Mouse (Mus musculus) stomach, postnatal 0 days (tissue): ENCODE measurements around the gene Trmt5.

Experiments
- CTCF ChIP-seq: IDR thresholded peaks from 2 replicates; pipeline ENCODE4 v1.5.1; 2016; ENCODE audit warnings: antibody characterized with exemption, low read depth, mild to moderate bottlenecking, moderate library complexity
- EP300 ChIP-seq: optimal IDR thresholded peaks from 2 replicates; pipeline ENCODE3; 2016; ENCODE audit warnings: antibody characterized with exemption

DNA sequence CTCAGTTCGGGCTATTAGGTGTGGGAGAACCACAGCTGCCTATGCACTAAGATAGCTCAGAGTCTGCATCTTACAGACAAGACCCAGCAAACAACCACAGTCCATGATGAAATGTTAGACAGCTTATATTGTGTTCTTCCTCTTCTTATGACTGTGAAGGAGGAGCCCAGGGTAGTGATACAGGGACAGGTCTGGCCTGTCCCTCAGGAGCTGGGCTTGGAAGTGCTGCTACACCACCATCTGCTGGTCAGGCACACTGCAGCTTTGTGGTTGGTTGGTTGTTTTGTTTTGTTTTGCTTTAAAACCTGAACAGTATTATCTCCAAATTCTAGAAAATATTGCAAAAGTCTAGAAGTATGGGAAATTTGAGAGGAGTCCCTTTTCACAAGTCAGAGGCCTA lies 38.2 kb upstream of the Trmt5 start:
- peak; percentile 70 for TF ChIP-seq CTCF
- no peak for TF ChIP-seq EP300
